Mouse (Mus musculus): ENCODE measurements around the gene Tchp.

- TF ChIP-seq MAFK (IDR thresholded peaks at IDR 0.05; ENCODE audit: insufficient read depth, low read depth, low read length) (no peak), ZNF384 (IDR thresholded peaks at IDR 0.05; ENCODE audit: low read depth, low read length) (no peak), ZC3H11A (IDR thresholded peaks at IDR 0.05; ENCODE audit: borderline replicate concordance, low read depth, low read length) (no peak), CHD2 (IDR thresholded peaks at IDR 0.05; ENCODE audit: low read depth, low read length) (no peak), HCFC1 (IDR thresholded peaks at IDR 0.05; ENCODE audit: borderline replicate concordance, insufficient read depth, low read length) (no peak)
Measured at GRCm38 (mm10) chr5:114745581-114745980, 38.0 kb downstream of the Tchp start.

Measured in ES-E14 (cell line).